Mouse (Mus musculus): Measurements from ENCODE around the gene Pnkd.

DNA sequence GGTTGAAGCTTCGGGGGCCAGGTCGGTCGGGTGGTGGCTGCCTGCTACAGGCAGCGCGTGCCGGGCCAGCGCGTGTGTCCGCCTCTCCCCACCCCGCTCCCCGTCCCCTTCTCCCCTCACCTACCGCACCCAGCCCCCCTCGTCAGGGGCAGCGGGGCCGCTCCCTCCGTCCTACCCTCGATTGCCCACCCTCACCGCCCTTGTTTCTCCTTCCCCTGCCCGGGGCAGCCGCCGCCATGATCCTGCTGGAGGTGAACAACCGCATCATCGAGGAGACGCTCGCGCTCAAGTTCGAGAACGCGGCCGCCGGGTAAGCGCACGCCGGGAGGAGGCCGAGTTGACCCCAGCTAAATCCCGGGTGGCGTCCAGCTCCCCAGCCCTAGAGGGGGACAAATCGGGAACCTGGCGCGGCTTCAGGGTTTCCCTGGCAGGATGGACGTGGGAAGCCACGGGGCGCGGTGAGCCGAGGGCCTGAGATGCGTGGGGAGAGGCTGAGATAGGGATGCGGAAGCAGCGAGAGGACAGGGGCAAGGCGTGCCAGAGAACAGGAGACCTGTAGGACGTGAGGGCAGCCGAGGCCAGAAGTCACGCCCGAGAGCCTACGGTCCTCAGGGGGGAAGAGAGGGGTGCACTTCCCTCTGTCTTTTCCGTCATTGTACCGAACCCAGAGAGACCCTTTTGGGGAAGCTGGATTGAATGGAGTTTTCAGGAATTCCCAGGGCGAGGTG is 48.0 kb upstream of the Pnkd start:
- no peak for TF ChIP-seq CTCF (IDR thresholded peaks at IDR 0.05; ENCODE audit: borderline replicate concordance, insufficient read depth, low read depth, low read length)
- TF ChIP-seq POLR2A (IDR thresholded peaks at IDR 0.05; ENCODE audit: borderline replicate concordance, insufficient read depth, low read length), result no peak
